Mouse (Mus musculus) heart, postnatal 0 days (tissue): ENCODE results near the gene Zyg11a.

Source experiments
- CTCF ChIP-seq: IDR thresholded peaks from 2 replicates; pipeline ENCODE4 v1.5.1; 2016; ENCODE audit warnings: antibody characterized with exemption, control low read depth, low read depth
- EP300 ChIP-seq: IDR thresholded peaks from 2 replicates; pipeline ENCODE4 v1.6.1; 2016; ENCODE audit warnings: antibody characterized with exemption, low read depth

DNA sequence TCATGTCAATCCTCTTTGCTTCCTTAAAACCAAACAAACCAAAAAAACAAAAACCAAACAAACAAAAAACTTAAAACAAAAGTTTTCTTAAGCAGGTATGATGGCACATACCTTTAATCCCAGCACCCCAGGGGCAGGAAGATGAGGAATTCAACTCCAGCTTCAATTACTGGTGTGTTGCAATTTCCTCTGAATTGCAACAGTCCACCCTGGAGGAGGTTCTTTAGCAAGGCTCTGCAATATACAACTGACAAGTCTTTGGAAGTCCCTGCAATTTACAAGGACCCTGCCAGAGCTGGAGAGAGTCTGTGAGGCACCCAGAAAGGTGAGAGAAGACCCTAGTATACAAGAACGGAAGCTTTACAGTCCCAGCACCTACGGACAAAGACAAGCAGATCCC lies 4.8 kb downstream of the Zyg11a start:
- TF ChIP-seq CTCF = no peak
- TF ChIP-seq EP300 = no peak
